Mouse (Mus musculus) forelimb bud, embryonic 11.5 days (tissue): ENCODE measurements at regions not wholly inside any gene's neighbourhood (a gene's known extent, or its start where the extent isn't known, plus 50 kb on each side); places are given as distances from the start of the nearest gene placed in this dataset.

Source experiments
- DNase-seq: peaks from one replicate; pipeline ENCODE4 v3.0.0-alpha.2; 2012; ENCODE audit warnings: low read depth, low spot score

DNA sequence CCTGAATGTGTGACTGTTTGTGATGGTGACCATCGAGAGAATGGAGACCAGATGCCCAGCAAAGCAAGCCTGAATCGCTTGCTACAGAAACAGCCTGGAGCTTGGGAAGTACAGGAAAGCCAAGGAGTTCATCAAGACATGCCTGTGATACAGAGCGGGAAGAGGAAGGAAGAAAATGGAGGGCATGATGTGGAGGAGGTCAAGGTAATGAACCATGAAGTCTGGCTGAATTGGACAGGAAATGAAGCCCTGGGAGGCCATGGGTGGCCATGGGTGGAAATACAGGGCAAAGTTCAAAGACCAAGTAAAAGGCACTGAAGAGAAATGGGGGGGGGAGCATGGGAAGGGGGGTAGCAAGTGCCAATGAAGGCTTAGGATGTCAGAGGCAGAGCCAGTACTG is 227.2 kb upstream of the Pou3f3 start:
- no peak for DNase-seq

- DNase-seq: no peak
Observed at GRCm38 (mm10) chr1:42471846-42472494, 223.6 kb upstream of the Pou3f3 start.

DNA sequence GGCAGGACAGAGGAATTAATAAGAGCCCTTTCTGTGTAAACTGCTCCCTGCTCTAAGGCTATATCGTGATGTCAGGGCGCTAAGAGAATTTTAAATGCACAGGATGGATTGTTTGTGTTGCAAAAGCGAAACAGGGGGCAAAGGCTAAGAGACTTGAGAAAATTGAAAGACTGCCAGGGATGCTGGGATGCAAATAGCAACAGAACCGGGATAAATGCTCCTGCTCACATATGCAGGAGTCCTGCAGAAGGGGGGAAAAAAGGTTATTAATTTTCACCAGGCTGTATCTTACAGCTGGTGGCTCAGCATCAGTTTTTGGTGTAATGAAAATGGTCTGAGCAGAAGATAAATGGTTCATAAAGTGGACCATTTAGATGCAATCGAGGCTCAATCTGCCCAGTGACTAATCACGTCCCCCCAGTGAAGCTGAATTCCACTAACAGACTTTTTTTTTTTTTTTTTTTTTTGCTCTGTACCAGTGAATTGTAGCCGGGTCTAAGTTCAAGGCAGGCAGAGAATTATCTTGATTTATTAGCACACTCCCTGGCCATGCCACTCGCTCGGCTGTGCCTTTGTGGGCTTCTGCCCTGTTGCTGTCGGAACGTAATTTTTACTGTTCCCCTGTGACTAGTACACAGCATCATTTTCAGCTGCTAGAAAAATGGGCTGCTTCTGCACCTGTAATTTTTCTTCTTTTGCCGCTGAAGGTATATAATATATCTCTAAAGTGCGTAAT is 222.9 kb upstream of the Pou3f3 start:
- DNase-seq: peak; percentile 62

DNA sequence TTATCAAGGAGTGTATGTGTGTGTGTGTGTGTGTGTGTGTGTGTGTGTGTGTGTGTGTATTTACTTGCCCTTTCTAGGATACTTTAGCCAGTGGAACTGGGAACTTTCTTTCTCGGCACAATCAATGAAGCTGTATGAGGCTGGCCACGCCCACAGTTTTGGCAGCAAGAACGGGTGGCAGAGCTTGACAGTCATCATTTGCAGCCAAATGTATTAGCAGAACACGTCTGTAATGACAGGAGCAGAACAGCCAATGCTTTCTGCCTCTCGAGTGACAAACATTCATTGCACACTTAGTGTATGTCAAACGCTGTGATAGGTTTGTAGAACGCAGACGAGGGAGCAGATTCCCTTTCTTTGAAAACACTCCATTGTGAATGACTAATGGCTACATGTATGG is 221.4 kb upstream of the Pou3f3 start:
- DNase-seq: no peak

GRCm38 (mm10) chr1:42474831-42475230 is 220.7 kb upstream of the Pou3f3 start:
- no peak for DNase-seq

DNA sequence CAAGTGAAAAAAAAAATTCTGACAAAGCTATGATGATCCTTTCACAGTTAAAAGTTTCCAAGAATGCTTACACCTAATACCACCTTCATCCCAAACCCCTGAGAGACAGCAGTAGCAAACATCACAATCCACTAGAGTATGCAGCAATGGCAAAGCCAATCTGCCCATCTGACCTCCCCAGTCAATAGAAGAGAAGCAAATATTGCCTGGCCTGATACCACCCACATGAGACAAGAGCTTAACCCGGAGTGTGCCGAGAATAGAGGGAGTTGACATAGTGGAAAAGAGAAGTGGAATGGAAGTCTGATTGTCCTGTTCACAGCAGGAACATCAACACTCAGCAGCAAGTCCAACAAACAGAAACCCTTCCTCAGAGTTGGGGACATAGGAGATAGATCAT is 219.9 kb upstream of the Pou3f3 start:
- no peak for DNase-seq

DNA sequence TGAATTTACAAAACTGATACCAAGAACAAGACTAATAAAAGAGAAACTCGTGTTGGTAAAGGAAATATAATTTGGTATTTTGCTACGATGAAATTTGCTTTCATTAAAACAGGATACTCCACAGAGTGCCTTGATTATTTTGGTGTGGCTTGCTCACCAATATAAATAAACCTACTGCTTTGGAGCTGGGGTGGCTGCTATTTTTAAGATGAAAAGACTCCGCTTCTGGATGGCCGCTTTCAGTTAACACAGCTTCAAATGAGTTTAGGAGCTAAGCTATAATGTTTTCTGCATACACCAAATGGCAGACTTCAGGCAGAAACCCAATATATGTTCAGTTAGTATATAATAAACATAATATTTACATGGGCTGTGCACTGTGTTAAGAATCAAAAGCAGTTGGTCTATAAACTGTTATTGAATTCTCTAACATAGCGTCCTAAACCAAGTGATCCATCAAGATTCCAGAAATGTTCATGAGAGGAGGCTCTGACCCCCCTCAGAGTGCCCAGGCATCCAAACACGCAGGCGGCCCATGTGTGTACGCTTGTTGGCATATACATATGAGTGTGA is 215.1 kb upstream of the Pou3f3 start:
- no peak for DNase-seq

- no peak for DNase-seq
Observed at GRCm38 (mm10) chr1:42489563-42489962, 206.0 kb upstream of the Pou3f3 start.

- DNase-seq: peak; percentile 14
Observed at GRCm38 (mm10) chr1:42490856-42491643, 204.5 kb upstream of the Pou3f3 start.

DNA sequence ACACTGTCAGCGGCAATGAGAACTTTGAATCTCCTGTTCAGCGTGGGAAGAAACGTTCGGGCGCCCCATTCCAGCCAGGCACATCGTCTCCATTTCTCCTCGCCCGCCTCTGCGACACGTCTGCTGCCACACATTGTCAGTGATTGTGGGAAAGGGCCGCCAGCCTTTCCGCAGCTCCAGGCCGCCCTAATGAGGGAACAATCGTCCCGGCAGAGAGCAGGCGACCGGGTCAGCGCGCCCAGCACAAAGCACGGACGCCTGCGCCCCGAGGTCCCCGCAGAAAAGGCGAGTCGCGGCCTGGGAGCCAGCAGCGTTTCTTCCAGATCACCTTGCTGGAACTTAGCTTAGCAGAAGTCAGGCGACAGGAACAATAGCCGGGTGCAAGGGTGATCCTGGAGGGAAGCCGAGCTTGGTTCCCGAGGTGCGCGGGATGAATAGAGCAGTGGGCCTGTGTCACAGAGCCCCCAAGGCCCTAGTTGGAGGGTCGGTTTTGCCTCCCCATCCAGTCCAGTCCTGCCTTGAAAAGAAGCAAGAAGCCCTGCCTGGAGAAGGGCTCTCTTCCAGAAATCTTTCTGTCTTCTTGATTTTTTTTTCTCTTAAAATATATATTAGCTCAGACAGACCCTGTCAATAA is 203.8 kb upstream of the Pou3f3 start:
- peak; percentile 6 for DNase-seq

DNA sequence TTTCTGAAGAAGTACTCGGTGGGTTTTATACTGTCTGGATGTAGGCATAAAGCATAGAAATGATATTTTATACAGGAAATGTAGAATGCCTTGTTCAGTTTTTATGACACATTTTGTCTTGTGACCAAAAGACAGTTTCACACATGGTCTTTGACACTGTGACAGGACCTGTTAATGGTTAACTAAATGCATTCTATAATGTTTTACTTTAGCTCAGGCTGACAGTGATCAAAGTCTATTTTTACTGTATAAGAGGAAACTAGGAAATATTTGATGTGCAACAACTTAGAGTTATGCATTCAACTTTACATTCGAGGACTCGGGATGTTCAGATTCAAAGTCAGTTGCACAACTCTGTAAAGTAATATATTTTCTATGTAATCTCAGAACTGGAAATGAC is 199.5 kb upstream of the Pou3f3 start:
- DNase-seq: no peak

DNA sequence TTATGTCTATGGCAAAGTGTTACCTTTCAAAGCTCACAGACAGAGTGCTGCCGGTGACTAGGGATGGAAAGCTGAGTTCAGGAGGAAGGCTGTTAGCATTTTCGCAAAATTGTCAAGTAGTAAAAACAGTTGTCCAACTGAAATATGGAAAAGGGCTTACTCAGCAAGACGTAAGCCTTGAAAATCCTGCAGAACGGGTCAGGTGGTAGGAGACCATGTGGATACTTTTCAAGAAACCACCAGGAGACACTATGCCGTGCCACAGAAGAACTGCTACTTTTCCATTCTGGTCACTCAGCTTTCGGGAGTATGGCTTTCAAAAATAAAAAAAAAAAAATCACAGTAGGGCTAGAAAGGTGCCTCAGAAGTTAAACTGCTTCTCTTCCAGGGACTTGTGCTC is 199.1 kb upstream of the Pou3f3 start:
- DNase-seq: no peak

GRCm38 (mm10) chr1:42498901-42499300 is 196.7 kb upstream of the Pou3f3 start:
- DNase-seq: no peak

- DNase-seq: no peak
Observed at GRCm38 (mm10) chr1:42504491-42504890, 191.1 kb upstream of the Pou3f3 start.

DNA sequence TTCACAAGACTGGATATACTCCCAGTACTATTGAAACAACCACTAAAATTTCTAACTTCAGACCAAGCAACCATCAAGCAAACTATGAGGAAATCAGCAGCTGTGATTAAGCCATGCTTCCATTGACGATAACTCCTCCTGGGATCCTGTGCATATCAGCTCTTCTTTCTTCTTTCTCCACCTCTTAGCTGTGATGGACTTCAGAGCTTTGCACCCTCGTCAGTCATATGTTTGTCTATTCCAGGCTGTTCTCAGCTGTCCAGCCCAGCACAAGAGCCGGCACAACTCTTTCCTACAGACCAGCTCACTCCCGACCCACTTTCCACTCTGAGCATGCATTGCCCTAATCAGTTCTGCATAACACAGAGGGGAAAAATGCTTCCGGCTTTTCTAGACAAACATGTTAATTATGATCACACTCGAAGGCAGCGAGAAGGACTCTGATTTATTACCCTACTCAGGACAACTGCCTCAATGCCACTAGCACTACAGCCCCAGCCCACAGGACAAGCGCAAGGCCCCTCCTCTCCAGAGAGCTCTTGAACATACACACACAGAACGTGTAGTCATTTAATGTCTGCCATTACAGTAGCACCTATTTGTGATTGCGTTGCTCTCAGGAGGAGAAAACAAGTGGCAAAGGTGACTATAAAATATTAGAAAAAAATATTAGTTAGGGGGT is 190.4 kb upstream of the Pou3f3 start:
- no peak for DNase-seq

DNA sequence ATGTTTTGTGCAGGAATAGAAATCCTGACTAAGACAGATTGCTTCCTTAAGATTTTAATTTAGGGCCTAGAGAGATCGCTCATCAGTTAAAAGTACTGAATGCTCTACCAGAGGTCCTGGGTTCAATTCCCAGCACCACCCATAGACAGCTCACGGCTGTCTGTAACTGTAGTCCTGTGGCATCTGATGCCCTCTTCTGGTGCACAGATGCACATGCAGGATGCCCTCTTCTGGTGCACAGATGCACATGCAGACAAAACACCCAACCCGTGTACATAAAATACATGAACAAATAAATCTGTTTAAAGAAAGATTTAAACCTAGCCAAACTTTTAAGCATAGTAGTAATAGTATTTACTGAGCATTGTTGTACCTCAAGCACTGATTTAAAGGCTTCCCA is 181.2 kb upstream of the Pou3f3 start:
- no peak for DNase-seq

DNA sequence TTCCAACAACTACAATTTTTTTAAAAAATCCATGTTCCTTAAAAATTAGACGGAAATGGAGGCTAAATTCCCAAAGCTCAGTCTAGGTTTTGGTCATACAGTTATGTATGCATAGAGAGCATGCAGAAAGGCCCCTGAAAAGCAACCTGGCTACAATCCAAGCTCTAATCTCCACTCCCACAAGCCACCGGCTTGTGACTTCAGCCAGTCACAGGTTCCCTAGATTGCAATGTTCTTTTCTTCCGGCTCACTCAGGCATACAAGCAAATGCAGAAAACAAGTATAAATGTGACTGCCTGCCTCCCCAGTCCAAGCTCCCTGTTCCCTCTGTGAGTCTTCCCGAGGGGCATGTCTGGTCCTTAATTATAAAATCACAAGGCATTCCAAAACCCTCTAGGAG is 171.2 kb upstream of the Pou3f3 start:
- DNase-seq: no peak

- DNase-seq: no peak
Observed at GRCm38 (mm10) chr1:42527746-42528476, 167.7 kb upstream of the Pou3f3 start.

GRCm38 (mm10) chr1:42532908-42533307 is 162.7 kb upstream of the Pou3f3 start:
- no peak for DNase-seq

GRCm38 (mm10) chr1:42539066-42539539 is 156.5 kb upstream of the Pou3f3 start:
- DNase-seq: no peak
